Mouse (Mus musculus): Measurements from ENCODE around the gene Acp7. TPM values are rescaled to one million over a fixed set of nuclear protein-coding genes. Genes with fewer than 3 reads are reported as not detected.
"Not testable (repeated sequence)": the region's sequence is repeated elsewhere in the genome, so short reads cannot be mapped to it uniquely, and the experiment has no call there.

Gene Acp7
- not detected in 2 replicates for polyA plus RNA-seq (2014; fragmentation: Nextera tagmentation; extraction: Ambion mirVana)

GRCm38 (mm10) chr7:28631073-28631472, at the start of gene Acp7:
Gene Acp7 (minus strand): TSS chr7:28631332.
- DNase-seq (ENCODE audit: low spot score) (no peak), ATAC-seq (replicated peaks; ENCODE audit: insufficient number of reproducible peaks, low FRiP score, low TSS enrichment, low read depth) (no peak)
- Histone ChIP-seq H3K9ac (replicated peaks; ENCODE audit: low read length) (no peak within 1 kb of the TSS), H3K27me3 (ENCODE audit: control insufficient read depth, insufficient read depth, low read length) (peaks cover 26% of the 10 kb centered on the region), H3K4me2 (ENCODE audit: low read depth, low read length) (peak within 1 kb of the TSS; percentile 41), H3K9me3 (replicated peaks; ENCODE audit: control insufficient read depth, low read length) (no peaks in the 10 kb centered on the region), H3K4me3 (ENCODE audit: low read depth, low read length) (no peak within 1 kb of the TSS), H3K27ac (replicated peaks; ENCODE audit: low read depth, low read length) (no peak within 1 kb of the TSS), H3K4me1 (ENCODE audit: control insufficient read depth, insufficient read depth, low read length) (peaks cover 4% of the 10 kb centered on the region; the same call in 1 of the 2 replicates), H3K36me3 (replicated peaks; ENCODE audit: control insufficient read depth, insufficient read depth, low read depth, low read length) (no peaks in the 10 kb centered on the region)
- 30% methylated on average over 10 of the region's 10 CpGs for WGBS

- H3K27me3 ChIP-seq (ENCODE audit: control insufficient read depth, insufficient read depth, low read length): no peaks in the 10 kb centered on the region
- H3K4me2 ChIP-seq (ENCODE audit: low read depth, low read length): no peak overlapping the region
- no peaks in the 10 kb centered on the region for H3K9me3 ChIP-seq (replicated peaks; ENCODE audit: control insufficient read depth, low read length)
- no peaks in the 10 kb centered on the region for H3K36me3 ChIP-seq (replicated peaks; ENCODE audit: control insufficient read depth, insufficient read depth, low read depth, low read length)
- H3K27ac ChIP-seq (replicated peaks; ENCODE audit: low read depth, low read length): no peak overlapping the region
- no peaks in the 10 kb centered on the region for H3K4me1 ChIP-seq (ENCODE audit: control insufficient read depth, insufficient read depth, low read length)
- 89% methylated on average over 8 of the region's 8 CpGs for WGBS
- no peak overlapping the region for H3K9ac ChIP-seq (replicated peaks; ENCODE audit: low read length)
- no peak for DNase-seq (ENCODE audit: low spot score)
- no peak for ATAC-seq (replicated peaks; ENCODE audit: insufficient number of reproducible peaks, low FRiP score, low TSS enrichment, low read depth)
- H3K4me3 ChIP-seq (ENCODE audit: low read depth, low read length): no peak overlapping the region
Observed at GRCm38 (mm10) chr7:28677624-28678023, 46.5 kb upstream of the Acp7 start.

GRCm38 (mm10) chr7:28676811-28677541, 45.8 kb upstream of the Acp7 start:
- Histone ChIP-seq H3K27ac (replicated peaks; ENCODE audit: low read depth, low read length) (no peak overlapping the region), H3K9ac (replicated peaks; ENCODE audit: low read length) (no peak overlapping the region), H3K9me3 (replicated peaks; ENCODE audit: control insufficient read depth, low read length) (no peaks in the 10 kb centered on the region), H3K36me3 (replicated peaks; ENCODE audit: control insufficient read depth, insufficient read depth, low read depth, low read length) (no peaks in the 10 kb centered on the region), H3K4me1 (ENCODE audit: control insufficient read depth, insufficient read depth, low read length) (no peaks in the 10 kb centered on the region), H3K4me2 (ENCODE audit: low read depth, low read length) (no peak overlapping the region), H3K27me3 (ENCODE audit: control insufficient read depth, insufficient read depth, low read length) (no peaks in the 10 kb centered on the region), H3K4me3 (ENCODE audit: low read depth, low read length) (no peak overlapping the region)
- ATAC-seq (replicated peaks; ENCODE audit: insufficient number of reproducible peaks, low FRiP score, low TSS enrichment, low read depth) (no peak), DNase-seq (ENCODE audit: low spot score) (no peak)
- 84% methylated on average over 13 of the region's 13 CpGs for WGBS

GRCm38 (mm10) chr7:28675746-28676145, 44.6 kb upstream of the Acp7 start:
- no peak overlapping the region for H3K27ac ChIP-seq (replicated peaks; ENCODE audit: low read depth, low read length)
- H3K9me3 ChIP-seq (replicated peaks; ENCODE audit: control insufficient read depth, low read length): no peaks in the 10 kb centered on the region
- H3K9ac ChIP-seq (replicated peaks; ENCODE audit: low read length): no peak overlapping the region
- H3K4me2 ChIP-seq (ENCODE audit: low read depth, low read length): no peak overlapping the region
- ATAC-seq (replicated peaks; ENCODE audit: insufficient number of reproducible peaks, low FRiP score, low TSS enrichment, low read depth) (no peak), DNase-seq (ENCODE audit: low spot score) (peak; percentile 35)
- H3K4me3 ChIP-seq (ENCODE audit: low read depth, low read length): no peak overlapping the region
- no peaks in the 10 kb centered on the region for H3K27me3 ChIP-seq (ENCODE audit: control insufficient read depth, insufficient read depth, low read length)
- H3K4me1 ChIP-seq (ENCODE audit: control insufficient read depth, insufficient read depth, low read length): no peaks in the 10 kb centered on the region
- no peaks in the 10 kb centered on the region for H3K36me3 ChIP-seq (replicated peaks; ENCODE audit: control insufficient read depth, insufficient read depth, low read depth, low read length)
- 39% methylated on average over 11 of the region's 11 CpGs for WGBS

GRCm38 (mm10) chr7:28674994-28675393, 43.9 kb upstream of the Acp7 start:
- Histone ChIP-seq H3K27ac (replicated peaks; ENCODE audit: low read depth, low read length) (no peak overlapping the region), H3K4me2 (ENCODE audit: low read depth, low read length) (no peak overlapping the region), H3K9me3 (replicated peaks; ENCODE audit: control insufficient read depth, low read length) (no peaks in the 10 kb centered on the region), H3K4me3 (ENCODE audit: low read depth, low read length) (no peak overlapping the region), H3K36me3 (replicated peaks; ENCODE audit: control insufficient read depth, insufficient read depth, low read depth, low read length) (no peaks in the 10 kb centered on the region), H3K4me1 (ENCODE audit: control insufficient read depth, insufficient read depth, low read length) (no peaks in the 10 kb centered on the region), H3K27me3 (ENCODE audit: control insufficient read depth, insufficient read depth, low read length) (no peaks in the 10 kb centered on the region), H3K9ac (replicated peaks; ENCODE audit: low read length) (no peak overlapping the region)
- no peak for DNase-seq (ENCODE audit: low spot score)
- WGBS: 76% methylated on average over 9 of the region's 9 CpGs
- ATAC-seq (replicated peaks; ENCODE audit: insufficient number of reproducible peaks, low FRiP score, low TSS enrichment, low read depth): no peak

- not testable (repeated sequence) for H3K4me1 ChIP-seq (ENCODE audit: control insufficient read depth, insufficient read depth, low read length); ATAC-seq (replicated peaks; ENCODE audit: insufficient number of reproducible peaks, low FRiP score, low TSS enrichment, low read depth); H3K4me2 ChIP-seq (ENCODE audit: low read depth, low read length); H3K27ac ChIP-seq (replicated peaks; ENCODE audit: low read depth, low read length); H3K4me3 ChIP-seq (ENCODE audit: low read depth, low read length); H3K27me3 ChIP-seq (ENCODE audit: control insufficient read depth, insufficient read depth, low read length); H3K9me3 ChIP-seq (replicated peaks; ENCODE audit: control insufficient read depth, low read length); H3K36me3 ChIP-seq (replicated peaks; ENCODE audit: control insufficient read depth, insufficient read depth, low read depth, low read length); H3K9ac ChIP-seq (replicated peaks; ENCODE audit: low read length); DNase-seq (ENCODE audit: low spot score)
- 74% methylated on average over 5 of the region's 5 CpGs for WGBS
Observed at GRCm38 (mm10) chr7:28672786-28673185, 41.7 kb upstream of the Acp7 start.

GRCm38 (mm10) chr7:28672276-28672675, 41.1 kb upstream of the Acp7 start:
- Histone ChIP-seq H3K4me1 (ENCODE audit: control insufficient read depth, insufficient read depth, low read length) (no peaks in the 10 kb centered on the region), H3K4me3 (ENCODE audit: low read depth, low read length) (no peak overlapping the region), H3K9me3 (replicated peaks; ENCODE audit: control insufficient read depth, low read length) (no peaks in the 10 kb centered on the region), H3K4me2 (ENCODE audit: low read depth, low read length) (no peak overlapping the region), H3K9ac (replicated peaks; ENCODE audit: low read length) (no peak overlapping the region), H3K36me3 (replicated peaks; ENCODE audit: control insufficient read depth, insufficient read depth, low read depth, low read length) (no peaks in the 10 kb centered on the region), H3K27me3 (ENCODE audit: control insufficient read depth, insufficient read depth, low read length) (no peaks in the 10 kb centered on the region), H3K27ac (replicated peaks; ENCODE audit: low read depth, low read length) (no peak overlapping the region)
- WGBS: 89% methylated on average over 5 of the region's 5 CpGs
- ATAC-seq (replicated peaks; ENCODE audit: insufficient number of reproducible peaks, low FRiP score, low TSS enrichment, low read depth): no peak
- no peak for DNase-seq (ENCODE audit: low spot score)

- WGBS: 54% methylated on average over 4 of the region's 4 CpGs
- ATAC-seq (replicated peaks; ENCODE audit: insufficient number of reproducible peaks, low FRiP score, low TSS enrichment, low read depth) (no peak), DNase-seq (ENCODE audit: low spot score) (peak; percentile 33)
- H3K9me3 ChIP-seq (replicated peaks; ENCODE audit: control insufficient read depth, low read length): no peaks in the 10 kb centered on the region
- no peak overlapping the region for H3K4me2 ChIP-seq (ENCODE audit: low read depth, low read length)
- H3K4me1 ChIP-seq (ENCODE audit: control insufficient read depth, insufficient read depth, low read length): no peaks in the 10 kb centered on the region
- no peak overlapping the region for H3K27ac ChIP-seq (replicated peaks; ENCODE audit: low read depth, low read length)
- H3K36me3 ChIP-seq (replicated peaks; ENCODE audit: control insufficient read depth, insufficient read depth, low read depth, low read length): no peaks in the 10 kb centered on the region
- no peak overlapping the region for H3K4me3 ChIP-seq (ENCODE audit: low read depth, low read length)
- H3K9ac ChIP-seq (replicated peaks; ENCODE audit: low read length): no peak overlapping the region
- H3K27me3 ChIP-seq (ENCODE audit: control insufficient read depth, insufficient read depth, low read length): no peaks in the 10 kb centered on the region
Observed at GRCm38 (mm10) chr7:28671172-28671571, 40.0 kb upstream of the Acp7 start.

Data from embryonic facial prominence, embryonic 11.5 days (tissue).